ENCODE assay signal across 8 mouse cellular contexts in the genomic region with DNA sequence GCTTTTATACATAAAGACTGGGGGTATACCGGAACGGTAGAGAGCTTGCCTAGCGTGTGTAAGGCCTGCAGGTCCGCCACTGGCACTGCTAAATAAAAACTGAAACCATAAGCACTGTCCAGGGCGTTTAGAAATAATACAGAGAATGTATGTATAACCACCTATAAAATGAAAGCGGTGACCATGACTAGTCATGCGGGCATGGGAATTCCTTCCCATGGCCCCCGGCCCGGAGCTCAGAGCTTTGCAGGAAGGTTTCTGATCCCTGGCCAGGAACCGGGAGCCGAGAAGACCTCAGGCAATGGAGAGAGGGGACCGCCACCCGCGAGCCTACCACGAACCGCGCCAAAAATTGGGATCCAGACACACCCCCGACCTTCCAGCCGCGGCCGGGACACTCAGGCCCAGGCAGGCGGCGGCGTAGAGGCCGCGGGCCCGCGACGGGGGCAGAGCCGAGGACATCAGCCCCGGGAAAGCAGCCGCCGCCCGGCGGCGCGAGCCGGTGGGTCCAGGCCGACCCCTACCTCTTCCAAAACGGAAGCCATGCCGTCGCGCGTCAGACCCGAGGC. TPM values are rescaled to one million over a fixed set of nuclear protein-coding genes. Genes with fewer than 3 reads are reported as not detected.
DNase-seq lines count a peak whose midpoint lies in the region; ATAC-seq and TF ChIP-seq lines count a peak whose summit lies in the region.

No protein-coding gene starts in this region.

- H3K36me3 ChIP-seq in C2C12 (ENCODE audit: control insufficient read depth, insufficient read depth) (peaks cover 24% of the 10 kb centered on the region), myocyte (ENCODE audit: control insufficient read depth, insufficient read depth) (peaks cover 6% of the 10 kb centered on the region)
- H3K36me3 ChIP-seq in heart, embryonic 11.5 days (ENCODE audit: control insufficient read depth, insufficient read depth, low read length), result 0 out of 2 replicates have a peak, but pooled peaks cover 3% of the 10 kb centered on the region
- peaks cover 8% of the 10 kb centered on the region for H3K36me3 ChIP-seq in limb, embryonic 14.5 days (ENCODE audit: control insufficient read depth, insufficient read depth, low read length)

- H3K27ac ChIP-seq in heart, embryonic 11.5 days (ENCODE audit: low read depth, low read length), result peak overlapping the region; percentile 99
- H3K27ac ChIP-seq in limb, embryonic 14.5 days (replicated peaks; ENCODE audit: low read depth, low read length), result peak overlapping the region; percentile 96

- H3K9ac ChIP-seq in heart, embryonic 11.5 days (ENCODE audit: low read depth, low read length), result peak overlapping the region; percentile 87
- peak overlapping the region; percentile 81 for H3K9ac ChIP-seq in limb, embryonic 14.5 days (ENCODE audit: low read depth, low read length, severe bottlenecking)

- no peak for TF ChIP-seq CTCF in C2C12 (IDR thresholded peaks at IDR 0.05; ENCODE audit: control insufficient read depth, insufficient read depth, insufficient read length)

- peak; percentile 8; the same call in 1 of the 2 replicates for ATAC-seq in frontal cortex, adult (ENCODE audit: low TSS enrichment)
- ATAC-seq in heart, embryonic 11.5 days (replicated peaks; ENCODE audit: insufficient number of reproducible peaks, low FRiP score, low TSS enrichment), result peak; percentile 50
- peak; percentile 63 for ATAC-seq in limb, embryonic 14.5 days (ENCODE audit: low FRiP score, low read depth)

- peaks cover 55% of the 10 kb centered on the region for H3K79me2 ChIP-seq in C2C12 (ENCODE audit: control insufficient read depth, insufficient read depth)
- peaks cover 53% of the 10 kb centered on the region for H3K79me2 ChIP-seq in myocyte (ENCODE audit: control insufficient read depth, insufficient read depth)

- peaks cover 52% of the 10 kb centered on the region for H3K79me3 ChIP-seq in C2C12 (ENCODE audit: low read depth)

- H3K4me2 ChIP-seq in heart, embryonic 11.5 days, result peak overlapping the region; percentile 75
- peak overlapping the region; percentile 58 for H3K4me2 ChIP-seq in limb, embryonic 14.5 days (replicated peaks; ENCODE audit: low read depth, low read length, severe bottlenecking)
- peak overlapping the region; percentile 81 for H3K4me2 ChIP-seq in myocyte (ENCODE audit: low read depth)

- H3K4me3 ChIP-seq in C2C12 (ENCODE audit: insufficient read depth, poor library complexity, severe bottlenecking) (peak overlapping the region; percentile 82), myocyte (peak overlapping the region; percentile 70)
- peak overlapping the region; percentile 79 for H3K4me3 ChIP-seq in heart, embryonic 11.5 days (ENCODE audit: low read depth, low read length)
- peak overlapping the region; percentile 84 for H3K4me3 ChIP-seq in limb, embryonic 14.5 days (replicated peaks; ENCODE audit: low read length)

- under 1% methylated on average over 44 of the region's 45 CpGs for WGBS in heart, embryonic 11.5 days (ENCODE audit: insufficient replicate concordance)
- 4% methylated on average over 32 of the region's 45 CpGs for WGBS in limb, embryonic 14.5 days

- peaks cover 9% of the 10 kb centered on the region for H3K4me1 ChIP-seq in heart, embryonic 11.5 days (ENCODE audit: control insufficient read depth, insufficient read depth, low read length)
- H3K4me1 ChIP-seq in limb, embryonic 14.5 days (ENCODE audit: control insufficient read depth, insufficient read depth, low read length), result peaks cover 10% of the 10 kb centered on the region

- no peaks in the 10 kb centered on the region for H3K27me3 ChIP-seq in C2C12 (ENCODE audit: control insufficient read depth, insufficient read depth, insufficient read length)
- no peaks in the 10 kb centered on the region for H3K27me3 ChIP-seq in heart, embryonic 11.5 days (ENCODE audit: control insufficient read depth, insufficient read depth, low read length)
- H3K27me3 ChIP-seq in limb, embryonic 14.5 days (ENCODE audit: control insufficient read depth, insufficient read depth, low read length), result no peaks in the 10 kb centered on the region
- no peaks in the 10 kb centered on the region for H3K27me3 ChIP-seq in myocyte (ENCODE audit: control insufficient read depth, insufficient read depth, insufficient read length)

- H3K9me3 ChIP-seq in heart, embryonic 11.5 days (replicated peaks; ENCODE audit: control insufficient read depth, low read length), result no peaks in the 10 kb centered on the region
- H3K9me3 ChIP-seq in limb, embryonic 14.5 days (ENCODE audit: control insufficient read depth, low read length), result no peaks in the 10 kb centered on the region

- DNase-seq in frontal cortex, postnatal 10 days (ENCODE audit: low spot score in 2 of 2), result no peak
- peak; percentile 85 for DNase-seq in cerebellum, adult 9-11 months
- peak; percentile 40 for DNase-seq in limb, embryonic 14.5 days (ENCODE audit: low spot score)
- no peak for DNase-seq in B cell, adult 2 months

- peak overlapping the region; percentile 93 for H3ac ChIP-seq in C2C12 (ENCODE audit: control insufficient read depth, insufficient read length, low read depth)
- peak overlapping the region; percentile 51 for H3ac ChIP-seq in myocyte (ENCODE audit: control insufficient read depth, insufficient read length)

- no peak for TF ChIP-seq POLR2A in limb, embryonic 14.5 days (IDR thresholded peaks at IDR 0.05; ENCODE audit: borderline replicate concordance, extremely low read depth, insufficient read depth, insufficient read length)
- no peak for TF ChIP-seq POLR2A in myocyte (IDR thresholded peaks at IDR 0.05; ENCODE audit: insufficient read length, low read depth)

TF ChIP-seq in C2C12, 6 proteins besides CTCF, POLR2A, EP300 and RAD21:
- TF ChIP-seq CEBPB (IDR thresholded peaks at IDR 0.05; ENCODE audit: low read depth), result no peak
- no peak for TF ChIP-seq MYOD1 (IDR thresholded peaks at IDR 0.05; ENCODE audit: control insufficient read depth, insufficient read length, low read depth)
- TF ChIP-seq FOSL1 (IDR thresholded peaks at IDR 0.05; ENCODE audit: insufficient read depth, low read length, poor library complexity, severe bottlenecking), result no peak
- no peak for TF ChIP-seq MAX (IDR thresholded peaks at IDR 0.05)
- TF ChIP-seq USF1 (IDR thresholded peaks at IDR 0.05; ENCODE audit: low read depth), result no peak
- no peak for TF ChIP-seq MYOG (IDR thresholded peaks at IDR 0.05; ENCODE audit: control insufficient read depth, extremely low read depth, insufficient read length)

TF ChIP-seq in myocyte, 11 proteins besides CTCF, POLR2A, EP300 and RAD21:
- TF ChIP-seq CEBPB (IDR thresholded peaks at IDR 0.05; ENCODE audit: insufficient read depth, poor library complexity, severe bottlenecking) (no peak), MAX (IDR thresholded peaks at IDR 0.05; ENCODE audit: low read depth) (no peak), SRF (IDR thresholded peaks at IDR 0.05; ENCODE audit: control insufficient read depth, insufficient read length, low read depth) (no peak), MYOG (IDR thresholded peaks at IDR 0.05; ENCODE audit: control insufficient read depth in 1 of 3, insufficient read depth in 1 of 3, insufficient read length in 2 of 3, low read depth in 2 of 3) (no peak), TCF12 (IDR thresholded peaks at IDR 0.05; ENCODE audit: insufficient read depth, poor library complexity, severe bottlenecking) (no peak), REST (IDR thresholded peaks at IDR 0.05; ENCODE audit: insufficient read depth, insufficient read length) (no peak), USF1 (IDR thresholded peaks at IDR 0.05; ENCODE audit: low read depth) (no peak), TCF3 (IDR thresholded peaks at IDR 0.05; ENCODE audit: insufficient read length, low read depth) (no peak), POLR2AphosphoS2 (IDR thresholded peaks at IDR 0.05; ENCODE audit: insufficient read length, low read depth) (no peak), MYOD1 (IDR thresholded peaks at IDR 0.05; ENCODE audit: control insufficient read depth in 1 of 3, insufficient read length in 2 of 3, low read depth in 2 of 3) (no peak), E2F4 (IDR thresholded peaks at IDR 0.05; ENCODE audit: insufficient read depth) (no peak)

RNA-seq across cellular contexts. Expression of a gene that starts 0.5 kb away (rescaled TPM):
- polyA plus RNA-seq in C2C12 (2012; fragmentation: generic; extraction: Trizol) (76.3 TPM), myocyte (2012; fragmentation: generic; extraction: Trizol) (39.9 TPM)
- 202 and 205 TPM in 2 replicates for polyA plus RNA-seq in heart, embryonic 11.5 days (2014; fragmentation: Nextera tagmentation; extraction: Ambion mirVana)
- 34.7 and 60.5 TPM in 2 replicates for polyA plus RNA-seq in limb, embryonic 14.5 days (2012; rRNA removed)
- polyA plus RNA-seq in limb, embryonic 14.5 days (2014; fragmentation: Nextera tagmentation; extraction: Ambion mirVana), result 194 and 200 TPM in 2 replicates

RNA-seq across cellular contexts. Expression of a gene that starts 17.2 kb away (rescaled TPM):
- polyA plus RNA-seq in C2C12 (2012; fragmentation: generic; extraction: Trizol) (63.5 TPM), myocyte (2012; fragmentation: generic; extraction: Trizol) (72.2 TPM)
- 178 and 193 TPM in 2 replicates for polyA plus RNA-seq in heart, embryonic 11.5 days (2014; fragmentation: Nextera tagmentation; extraction: Ambion mirVana)
- 44.5 and 53.7 TPM in 2 replicates for polyA plus RNA-seq in limb, embryonic 14.5 days (2012; rRNA removed)
- 228 and 243 TPM in 2 replicates for polyA plus RNA-seq in limb, embryonic 14.5 days (2014; fragmentation: Nextera tagmentation; extraction: Ambion mirVana)

RNA-seq across cellular contexts. Expression of a gene that starts 58.8 kb away (rescaled TPM):
- polyA plus RNA-seq in C2C12 (2012; fragmentation: generic; extraction: Trizol) (not detected), myocyte (2012; fragmentation: generic; extraction: Trizol) (not detected)
- polyA plus RNA-seq in heart, embryonic 11.5 days (2014; fragmentation: Nextera tagmentation; extraction: Ambion mirVana), result not detected in 2 replicates
- polyA plus RNA-seq in limb, embryonic 14.5 days (2012; rRNA removed), result 5.1 and 5.4 TPM in 2 replicates
- 4.2 and 5.4 TPM in 2 replicates for polyA plus RNA-seq in limb, embryonic 14.5 days (2014; fragmentation: Nextera tagmentation; extraction: Ambion mirVana)

Comparison
In these comparisons a context has a peak if more than half of its experiments do, and no peak if none do; other contexts are left out.
1. ATAC-seq: peak in every context shown above with its lines; median percentile 63 in limb, embryonic 14.5 days; 50 in heart, embryonic 11.5 days; 8 in frontal cortex, adult.
2. DNase-seq: peak in cerebellum, adult 9-11 months (single experiment) and limb, embryonic 14.5 days (single experiment); none in frontal cortex, postnatal 10 days (0 of 2) and B cell, adult 2 months (0 of 2).
3. Peak in every context shown above with its lines, with median percentiles within 50 percentile points of each other: H3K4me3 ChIP-seq and H3K4me2 ChIP-seq.